Comparison of ENCODE assay signal across 8 mouse cellular contexts in the genomic region with DNA sequence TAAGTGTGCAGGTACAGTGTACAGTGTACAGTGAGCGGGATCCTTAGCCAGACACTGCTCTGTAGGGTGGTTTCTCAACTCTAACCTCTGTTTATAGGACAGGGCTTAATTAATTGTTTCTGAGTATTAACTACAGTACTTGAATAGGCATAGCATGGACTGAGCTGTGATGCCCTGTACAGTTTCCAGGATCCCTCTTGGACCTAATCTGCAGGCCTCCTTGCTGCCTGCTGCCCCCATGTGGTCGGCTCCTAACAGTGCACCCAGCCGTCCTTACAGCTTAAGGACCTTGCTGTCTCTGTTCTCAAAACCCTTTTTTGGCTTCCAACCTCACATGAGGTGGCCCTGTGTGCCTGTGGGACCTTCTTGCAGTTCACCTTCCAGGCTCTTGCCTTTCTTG. TPM values are rescaled to one million over a fixed set of nuclear protein-coding genes. Genes with fewer than 3 reads are reported as not detected.
DNase-seq lines count a peak whose midpoint lies in the region; ATAC-seq and TF ChIP-seq lines count a peak whose summit lies in the region.

No protein-coding gene starts in this region.

- peak; percentile 97 for TF ChIP-seq CTCF in kidney, postnatal 0 days (IDR thresholded peaks at IDR 0.05; ENCODE audit: low read depth)

- peak; percentile 88 for DNase-seq in 3T3-L1 (ENCODE audit: low read depth, low spot score)
- DNase-seq in R1 (ENCODE audit: low read depth, low spot score), result peak; percentile 73
- peak; percentile 72 to 85 for DNase-seq in cerebellum, postnatal 25 days
- DNase-seq in gastrocnemius, adult 18-20 months (ENCODE audit: low spot score), result peak; percentile 72
- DNase-seq in kidney, postnatal 0 days (ENCODE audit: low spot score), result peak; percentile 88
- peak; percentile 59 for DNase-seq in liver, embryonic 11.5 days (ENCODE audit: low spot score)
- peak; percentile 35 to 80 for DNase-seq in urinary bladder, postnatal 4 days (ENCODE audit: low spot score in 2 of 2)

- peaks cover 10% of the 10 kb centered on the region; the same call in 1 of the 2 replicates for H3K27me3 ChIP-seq in kidney, postnatal 0 days (ENCODE audit: insufficient read depth, low read length)
- H3K27me3 ChIP-seq in liver, embryonic 11.5 days (replicated peaks; ENCODE audit: control insufficient read depth, insufficient read depth, low read length), result peaks cover 58% of the 10 kb centered on the region
- peaks cover 61% of the 10 kb centered on the region for H3K27me3 ChIP-seq in neural tube, embryonic 13.5 days

- WGBS in kidney, postnatal 0 days, result 35% methylated on average over 3 of the region's 3 CpGs
- WGBS in liver, embryonic 11.5 days, result 28% methylated on average over 3 of the region's 3 CpGs
- 31% methylated on average over 3 of the region's 3 CpGs for WGBS in neural tube, embryonic 13.5 days

- H3K27ac ChIP-seq in kidney, postnatal 0 days, result no peak overlapping the region
- H3K27ac ChIP-seq in liver, embryonic 11.5 days (ENCODE audit: low read depth, low read length), result no peak overlapping the region
- no peak overlapping the region for H3K27ac ChIP-seq in neural tube, embryonic 13.5 days (replicated peaks)

- H3K4me3 ChIP-seq in kidney, postnatal 0 days (replicated peaks; ENCODE audit: low read depth, low read length), result no peak overlapping the region
- H3K4me3 ChIP-seq in liver, embryonic 11.5 days (ENCODE audit: low read depth, low read length), result no peak overlapping the region
- no peak overlapping the region for H3K4me3 ChIP-seq in neural tube, embryonic 13.5 days

- no peak overlapping the region for H3K4me2 ChIP-seq in kidney, postnatal 0 days (ENCODE audit: low read length)
- H3K4me2 ChIP-seq in liver, embryonic 11.5 days, result no peak overlapping the region
- H3K4me2 ChIP-seq in neural tube, embryonic 13.5 days, result no peak overlapping the region

- H3K9ac ChIP-seq in kidney, postnatal 0 days (ENCODE audit: low read depth, low read length), result no peak overlapping the region
- no peak overlapping the region for H3K9ac ChIP-seq in liver, embryonic 11.5 days (ENCODE audit: low read depth, low read length)
- H3K9ac ChIP-seq in neural tube, embryonic 13.5 days, result no peak overlapping the region

- H3K9me3 ChIP-seq in kidney, postnatal 0 days (replicated peaks; ENCODE audit: low read length), result no peaks in the 10 kb centered on the region
- no peaks in the 10 kb centered on the region for H3K9me3 ChIP-seq in liver, embryonic 11.5 days (ENCODE audit: control insufficient read depth, low read length)
- no peaks in the 10 kb centered on the region for H3K9me3 ChIP-seq in neural tube, embryonic 13.5 days

- H3K36me3 ChIP-seq in kidney, postnatal 0 days (ENCODE audit: insufficient read depth, low read length), result no peaks in the 10 kb centered on the region
- no peaks in the 10 kb centered on the region for H3K36me3 ChIP-seq in liver, embryonic 11.5 days (ENCODE audit: control insufficient read depth, insufficient read depth, low read length)
- H3K36me3 ChIP-seq in neural tube, embryonic 13.5 days, result no peaks in the 10 kb centered on the region

- no peak for ATAC-seq in kidney, postnatal 0 days (replicated peaks; ENCODE audit: low FRiP score, low read depth)
- no peak for ATAC-seq in liver, embryonic 11.5 days (replicated peaks; ENCODE audit: low FRiP score)
- peak; percentile 19; the same call in 1 of the 2 replicates for ATAC-seq in neural tube, embryonic 13.5 days (ENCODE audit: low read depth)

- H3K4me1 ChIP-seq in kidney, postnatal 0 days (replicated peaks; ENCODE audit: insufficient read depth, low read length), result peaks cover 6% of the 10 kb centered on the region; the same call in 1 of the 2 replicates
- peaks cover 2% of the 10 kb centered on the region for H3K4me1 ChIP-seq in liver, embryonic 11.5 days (replicated peaks; ENCODE audit: control insufficient read depth, insufficient read depth, low read length)
- H3K4me1 ChIP-seq in neural tube, embryonic 13.5 days (replicated peaks), result peaks cover 44% of the 10 kb centered on the region

RNA-seq across cellular contexts. Expression of gene Dact2, which starts 2.0 kb away (rescaled TPM):
- total RNA-seq in gastrocnemius, adult 18-20 months (2021), result 1 to 10 TPM; 1.5 to 3.5 TPM
- 14.8 and 16.0 TPM in 2 replicates for polyA plus RNA-seq in kidney, postnatal 0 days (2015; fragmentation: Nextera tagmentation; extraction: Ambion mirVana)
- 2.3 and 3.0 TPM in 2 replicates for polyA plus RNA-seq in liver, embryonic 11.5 days (2014; fragmentation: Nextera tagmentation; extraction: Ambion mirVana)
- 1.2 and 1.7 TPM in 2 replicates for polyA plus RNA-seq in neural tube, embryonic 13.5 days (2015; fragmentation: Nextera tagmentation; extraction: Ambion mirVana)
